Mouse (Mus musculus) MEL (cell line): ENCODE data around the gene Sft2d2.

ENCODE experiments used
- CTCF ChIP-seq, 3 experiments: IDR thresholded peaks in 2 of 3; conservative IDR thresholded peaks in 1 of 3; 2 replicates each; pipeline ENCODE4 v1.5.1; 2011 to 2012; ENCODE audit warnings: low read length in 3 of 3, low read depth in 2 of 3, mild to moderate bottlenecking in 2 of 3, improper control_type of control experiment in 1 of 3, inconsistent platforms in 1 of 3, mixed read lengths in 1 of 3, moderate library complexity in 1 of 3; ENCODE audit not compliant: control insufficient read depth in 1 of 3, insufficient read depth in 1 of 3, poor library complexity in 1 of 3, severe bottlenecking in 1 of 3
- MAFK ChIP-seq: IDR thresholded peaks from 2 replicates; pipeline ENCODE4 v1.6.1; 2011; ENCODE audit warnings: low read depth, mild to moderate bottlenecking, low read length, improper control_type of control experiment, borderline replicate concordance
- RCOR1 ChIP-seq: IDR thresholded peaks from 2 replicates; pipeline ENCODE4 v1.6.1; 2012; ENCODE audit warnings: low read depth, mild to moderate bottlenecking, inconsistent platforms, low read length, improper control_type of control experiment

DNA sequence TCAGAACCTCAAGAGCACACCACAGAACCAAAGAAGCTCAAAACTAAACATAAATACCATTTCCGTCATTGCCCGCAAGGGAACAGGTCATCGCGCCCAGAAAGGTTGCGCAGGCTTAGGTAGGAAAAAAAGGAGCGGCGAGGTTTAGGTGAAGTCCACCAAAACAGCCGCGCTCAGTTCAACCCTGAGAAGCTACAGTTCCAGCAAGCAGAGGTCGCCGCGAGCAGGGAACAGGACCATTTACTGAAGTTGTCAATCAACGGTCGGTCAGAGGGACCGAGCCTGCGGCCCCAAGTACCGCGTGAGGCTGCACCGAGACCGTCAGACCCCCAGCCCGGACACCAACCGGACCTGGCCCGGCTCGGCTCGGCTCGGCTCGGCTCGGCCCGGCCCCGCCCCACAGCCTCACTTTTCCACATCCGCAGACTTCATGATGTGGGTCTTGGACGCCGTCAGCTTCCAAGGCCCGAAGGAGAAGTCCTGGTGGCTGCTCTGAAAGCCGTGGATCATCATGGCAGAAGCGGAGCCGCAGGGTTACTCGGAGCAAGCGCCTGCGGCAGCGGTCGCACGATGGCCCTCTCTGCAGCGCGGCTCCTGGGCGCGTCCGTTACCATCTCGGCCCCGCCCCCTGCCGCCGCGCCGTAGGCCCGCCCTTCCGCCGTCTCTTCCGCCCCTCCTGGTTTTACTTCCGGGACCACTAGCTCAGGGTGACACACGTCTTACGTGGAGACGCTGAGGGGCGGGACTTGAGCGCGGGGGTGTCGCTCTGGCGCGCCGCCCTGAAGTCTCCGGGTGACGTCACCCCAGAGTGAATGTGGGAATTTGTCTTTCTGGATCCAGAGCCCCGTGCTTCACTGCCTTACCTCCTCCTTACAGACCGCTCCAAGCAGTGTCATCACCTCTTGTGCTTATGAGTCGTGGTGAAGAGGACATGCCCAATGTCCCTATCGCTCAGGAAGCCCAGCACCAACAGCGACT lies 42.4 kb upstream of the Sft2d2 start, which contains the start of gene Tiprl:
- TF ChIP-seq MAFK (no peak), RCOR1 (no peak), CTCF (IDR thresholded peaks at IDR 0.05 in 2 of 3, conservative IDR thresholded peaks at IDR 0.05 in 1 of 3; ENCODE audit: control insufficient read depth in 1 of 3, insufficient read depth in 1 of 3, low read depth in 2 of 3, low read length in 3 of 3, poor library complexity in 1 of 3, severe bottlenecking in 1 of 3) (no peak)
